Mouse (Mus musculus) megakaryocyte-erythroid progenitor cell, adult 5-6 weeks (primary cell): ENCODE data around the gene Erc2. TPM values are rescaled to one million over a fixed set of nuclear protein-coding genes. Genes with fewer than 3 reads are reported as not detected.

Experiments used
- ATAC-seq: replicated peaks from 2 replicates; pipeline ENCODE4 v1.8.0; 2016; ENCODE audit warnings: mild to moderate bottlenecking, inconsistent platforms; ENCODE audit not compliant: severe bottlenecking, poor library complexity, low FRiP score, low TSS enrichment
- total RNA-seq, 2 experiments: library from RNA; stranded (forward) in 1 of 2; stranded (reverse) in 1 of 2; fragments of 200-1000, 215-1000 nt in 1 of 2; fragments of >200 nt in 1 of 2; fragmentation: Nextera tagmentation in 1 of 2; gene quantifications; 2 replicates each; pipeline ENCODE4 v1.2.3; 2014 to 2017

Gene Erc2
- total RNA-seq, 2 experiments from 2014 or later, result not detected

DNA sequence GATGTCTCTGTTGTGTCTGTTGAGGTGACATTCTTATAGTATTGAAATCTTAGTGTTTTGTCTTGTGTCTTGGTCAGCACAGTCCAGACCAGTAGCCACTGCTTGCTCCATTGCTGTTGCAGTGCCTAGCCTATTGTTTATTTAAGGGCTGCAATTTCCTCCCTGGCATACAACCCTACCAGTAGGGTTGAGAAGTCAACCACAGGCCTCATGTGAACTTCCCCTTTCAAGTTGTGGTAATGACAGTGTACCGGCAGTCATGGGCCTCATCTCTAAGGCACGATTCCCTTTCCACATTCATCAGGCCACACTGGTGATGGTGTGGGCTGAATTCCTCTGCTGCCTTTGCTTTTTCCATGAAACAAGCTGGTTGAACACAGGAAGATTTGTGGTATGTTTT is 267.4 kb downstream of the Erc2 start:
- no peak for ATAC-seq

DNA sequence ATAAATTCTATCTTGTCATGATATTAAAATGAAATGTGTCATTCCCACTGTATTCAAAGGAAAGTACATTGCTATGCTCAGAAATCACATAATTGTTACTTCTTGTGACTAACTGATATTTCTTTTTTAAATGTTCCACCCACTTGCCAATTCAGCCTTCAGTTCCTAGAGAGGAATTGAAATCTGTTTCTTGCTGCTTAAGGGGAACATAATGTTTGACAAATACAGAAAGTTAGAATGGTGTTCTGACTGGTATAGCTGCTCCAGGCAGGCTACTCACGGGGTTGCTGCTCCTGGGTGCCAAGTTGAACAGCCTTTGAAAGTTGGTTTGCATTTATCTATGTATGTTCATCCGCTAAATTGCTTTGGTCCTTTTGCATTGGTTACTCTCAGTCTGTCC is 270.2 kb downstream of the Erc2 start:
- ATAC-seq, result no peak

DNA sequence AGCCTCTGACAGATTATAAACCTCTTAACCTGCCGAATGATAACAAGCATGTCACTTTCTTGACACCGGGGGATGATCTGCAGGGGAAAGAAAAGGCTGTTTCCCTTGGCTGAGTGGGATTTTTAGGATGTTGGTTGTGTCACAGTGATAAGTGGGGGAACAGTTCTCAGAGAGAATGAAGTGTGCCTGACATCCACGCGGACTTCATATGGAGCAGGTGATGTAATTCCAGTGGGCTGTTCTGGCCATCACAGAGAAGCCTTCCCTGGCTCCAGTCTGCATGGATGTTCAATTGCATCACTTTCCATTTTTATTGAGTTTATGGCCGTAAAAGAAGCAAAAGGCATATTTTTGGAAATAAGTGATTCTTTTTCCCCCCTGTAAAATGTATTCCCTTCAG is 279.5 kb downstream of the Erc2 start:
- no peak for ATAC-seq

DNA sequence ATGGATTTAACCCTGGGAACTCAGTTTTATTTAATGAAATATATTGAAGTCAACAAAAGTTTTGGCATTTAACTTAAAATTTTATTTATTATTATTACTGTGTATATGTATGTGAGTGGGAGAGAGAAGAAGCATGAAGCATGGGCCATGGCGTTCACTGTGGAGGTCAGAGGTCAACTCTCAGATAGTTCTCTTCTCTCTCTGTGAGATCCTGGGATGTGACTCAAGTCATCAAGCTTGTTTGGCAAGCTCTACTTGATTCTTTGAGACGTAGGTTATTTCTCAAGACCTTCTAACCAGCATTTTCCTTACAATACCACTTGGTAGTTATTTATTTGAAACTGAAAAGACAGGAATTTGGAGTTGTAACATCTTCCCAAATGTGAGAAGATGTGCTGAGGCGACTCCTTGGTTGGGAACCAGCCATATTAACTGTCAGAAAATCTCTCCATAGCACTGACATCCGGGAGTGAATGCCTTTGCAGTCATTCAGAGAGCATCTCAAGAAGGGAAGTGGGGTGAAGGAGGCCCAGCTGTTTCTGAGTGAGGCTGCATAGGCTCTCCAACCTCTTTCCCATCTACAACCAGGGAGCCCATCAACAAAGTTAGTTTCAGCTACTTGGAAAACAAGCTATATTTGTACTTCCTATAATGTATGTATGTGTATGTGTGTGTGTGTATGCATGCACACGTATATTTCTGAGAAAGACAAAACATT is 299.6 kb downstream of the Erc2 start:
- ATAC-seq, result no peak

DNA sequence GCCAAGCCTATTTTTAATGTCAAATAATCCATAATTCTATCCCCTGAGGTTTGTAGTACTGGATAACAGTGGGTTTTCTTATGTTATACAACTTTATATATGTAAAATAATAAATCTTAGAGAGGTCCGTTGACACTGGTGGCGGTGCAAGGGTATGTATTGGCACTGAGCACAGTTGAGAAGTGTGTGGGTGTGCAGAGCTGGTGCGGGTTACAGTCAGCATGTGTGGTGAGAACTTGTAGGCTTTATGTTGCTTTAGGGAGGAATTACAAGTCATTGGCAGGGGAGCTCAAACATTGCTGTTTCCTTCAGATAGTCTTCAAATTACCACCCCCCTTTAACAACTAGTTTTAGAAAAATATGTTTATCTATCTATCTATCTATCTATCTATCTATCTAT is 305.1 kb downstream of the Erc2 start:
- no peak for ATAC-seq

DNA sequence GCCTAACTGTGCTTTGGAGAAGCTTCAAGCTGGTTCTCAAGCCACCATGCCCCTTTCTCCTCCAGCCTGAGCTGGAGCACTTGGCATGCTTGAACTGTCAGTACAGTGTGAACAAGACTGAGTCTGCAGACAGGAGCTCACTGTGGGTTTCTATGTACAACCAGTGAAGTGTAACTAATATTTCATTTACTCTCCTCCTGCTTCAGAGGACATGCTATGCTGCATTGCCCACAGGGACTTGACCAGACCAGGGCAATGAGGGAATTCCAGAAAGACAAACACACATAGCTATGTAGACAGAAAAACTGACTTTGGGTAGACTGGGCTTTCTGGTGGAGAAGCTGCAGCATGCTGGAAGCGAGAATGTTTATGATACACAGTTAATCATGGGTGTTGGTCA is 311.3 kb downstream of the Erc2 start:
- ATAC-seq, result no peak

DNA sequence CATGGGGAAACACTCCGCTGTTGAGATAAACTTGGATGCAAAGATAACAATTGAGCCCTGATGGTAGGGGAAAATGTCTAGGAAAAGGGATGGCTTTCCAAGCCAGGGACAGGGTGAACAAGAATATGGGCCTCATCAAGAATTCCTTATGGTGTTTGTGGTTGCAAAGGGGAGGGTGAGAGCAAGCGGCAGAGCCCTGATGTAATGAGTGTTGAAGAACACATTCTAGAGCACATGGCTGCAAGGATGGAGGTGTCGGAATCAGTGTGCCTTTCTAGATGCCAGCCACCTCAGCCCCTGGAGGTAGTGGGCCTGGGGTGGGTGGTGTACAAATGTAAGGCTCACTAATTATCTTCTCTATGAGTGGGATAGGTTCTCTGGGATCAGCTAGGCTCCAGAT is 313.5 kb downstream of the Erc2 start:
- no peak for ATAC-seq

DNA sequence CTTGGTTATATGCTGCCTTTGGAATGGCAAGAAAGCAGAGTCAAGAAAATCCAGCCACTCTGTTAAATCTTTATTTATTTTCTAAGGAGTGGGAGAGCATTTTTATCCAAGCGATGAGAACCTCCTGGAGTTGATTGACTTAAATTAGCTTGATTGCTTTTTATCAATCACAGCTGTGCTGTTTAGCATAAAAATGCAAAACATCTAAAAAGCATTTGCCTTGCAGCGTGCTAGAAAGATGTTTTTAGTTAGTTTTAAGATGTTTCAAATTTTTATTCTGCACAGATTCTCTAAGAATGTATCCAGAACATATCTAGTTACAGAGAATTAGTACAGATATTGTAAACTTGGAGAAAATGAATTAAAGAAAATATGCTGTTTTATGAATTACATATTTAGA is 315.7 kb downstream of the Erc2 start:
- no peak for ATAC-seq

DNA sequence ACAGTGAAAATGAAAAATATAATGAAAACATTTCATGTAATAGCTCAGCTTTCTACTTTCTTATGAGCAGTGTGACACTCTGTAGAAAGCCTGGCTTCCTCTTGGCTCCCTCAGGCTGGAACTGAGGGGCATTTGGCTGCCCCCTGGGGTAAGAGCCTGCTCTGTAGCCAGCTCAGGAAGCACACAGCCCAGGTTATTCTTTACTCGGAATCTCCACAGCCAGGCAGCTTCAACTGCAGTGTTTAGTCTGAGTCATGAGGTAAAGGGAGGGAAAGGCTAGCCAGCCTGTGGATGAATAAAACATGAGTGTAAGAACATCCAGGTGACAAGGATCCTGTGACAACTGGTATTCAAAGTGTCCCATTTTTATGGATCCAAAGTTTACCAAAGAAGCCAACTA is 323.0 kb downstream of the Erc2 start:
- no peak for ATAC-seq

DNA sequence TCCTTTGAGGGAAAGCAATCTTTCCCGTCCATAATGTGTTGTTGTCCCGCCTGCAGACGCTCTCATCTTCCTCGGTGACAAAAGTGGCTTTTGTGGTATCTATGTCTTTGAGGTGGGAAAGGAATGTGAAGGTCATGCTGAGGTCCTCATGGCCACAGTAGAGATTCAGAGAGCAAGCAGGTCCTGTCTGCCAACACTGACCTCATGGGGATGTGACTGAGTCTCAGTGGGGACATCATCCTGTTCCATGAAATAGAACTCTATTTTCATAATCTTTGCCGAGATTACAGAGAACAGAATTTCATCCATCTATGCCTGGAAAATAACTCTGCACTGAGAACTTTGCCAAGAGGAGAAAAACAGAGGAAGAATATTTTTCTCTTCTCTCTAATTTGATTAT is 324.0 kb downstream of the Erc2 start:
- ATAC-seq, result no peak

DNA sequence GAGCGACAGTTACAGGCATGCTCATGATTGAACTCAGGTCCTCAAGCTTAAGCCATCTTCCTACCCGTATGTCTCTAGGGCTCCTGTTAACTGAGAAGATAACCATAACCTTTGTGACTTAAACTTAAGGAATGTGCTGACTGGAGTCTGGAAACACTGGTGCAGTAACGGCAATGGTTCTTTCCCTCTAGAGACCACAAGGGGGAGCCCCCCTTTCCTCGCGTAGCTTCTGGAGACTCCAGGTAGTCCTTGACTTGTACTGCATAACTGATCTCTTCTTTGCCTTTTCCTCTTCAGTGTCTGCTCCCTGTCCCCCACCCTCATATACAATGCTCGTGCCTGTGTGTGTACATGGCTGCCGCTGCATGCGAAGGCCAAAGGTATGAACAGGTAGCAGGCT is 326.2 kb downstream of the Erc2 start:
- no peak for ATAC-seq

DNA sequence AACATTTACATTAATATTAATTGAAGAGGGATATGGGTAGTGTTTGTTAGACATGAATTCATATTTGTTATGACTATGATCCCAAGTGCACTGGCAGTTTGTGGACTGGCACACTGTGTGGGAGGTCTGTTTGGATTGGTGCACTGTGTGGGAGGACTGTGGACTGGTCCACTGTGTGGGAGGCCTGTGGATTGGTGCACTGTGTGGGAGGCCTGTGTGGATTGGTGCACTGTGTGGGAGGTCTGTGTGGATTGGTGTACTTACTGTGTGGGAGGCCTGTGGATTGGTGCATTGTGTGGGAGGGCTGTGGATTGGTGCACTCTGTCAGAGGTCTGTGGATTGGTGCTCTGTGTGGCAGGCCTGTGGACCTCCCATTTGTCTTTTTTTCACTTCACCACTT is 331.6 kb downstream of the Erc2 start:
- ATAC-seq, result no peak

DNA sequence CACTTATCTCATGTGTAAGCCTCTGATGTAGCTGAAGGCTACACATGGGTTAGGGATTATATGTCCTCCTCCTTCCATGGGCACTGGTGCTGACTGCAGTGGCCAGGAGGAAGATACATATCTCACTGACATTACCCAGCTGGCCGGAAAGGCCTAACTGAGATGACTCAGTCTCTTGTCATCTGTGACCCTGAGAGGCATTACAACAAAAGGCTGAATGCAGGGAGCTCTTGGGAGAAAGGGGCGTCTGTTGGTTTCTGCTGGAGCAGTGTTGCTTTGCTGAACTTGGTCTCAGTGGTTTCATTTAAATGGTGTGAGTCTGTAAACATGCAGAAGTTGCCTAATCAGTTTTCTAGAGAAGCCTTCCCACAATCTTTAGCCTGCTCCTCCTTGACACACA is 334.6 kb downstream of the Erc2 start:
- no peak for ATAC-seq

DNA sequence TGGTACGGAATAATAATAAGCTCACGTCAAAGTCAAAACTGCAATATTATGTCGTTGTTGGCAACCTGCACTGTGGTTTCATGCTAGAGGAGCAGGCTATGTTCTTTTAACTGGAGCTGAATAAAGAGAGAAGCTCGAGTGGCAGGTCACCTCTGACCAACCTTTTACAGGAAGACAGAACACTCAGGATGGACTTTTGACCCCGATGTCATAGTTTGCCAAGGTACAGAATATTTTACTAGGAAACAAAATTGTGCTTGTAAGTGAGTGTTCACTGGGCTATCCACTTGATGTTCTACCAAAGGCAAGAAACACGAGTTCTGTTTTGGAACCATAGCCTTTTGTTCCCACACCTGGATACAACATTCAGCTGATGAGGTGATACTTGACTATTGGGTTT is 351.5 kb downstream of the Erc2 start:
- ATAC-seq, result no peak

DNA sequence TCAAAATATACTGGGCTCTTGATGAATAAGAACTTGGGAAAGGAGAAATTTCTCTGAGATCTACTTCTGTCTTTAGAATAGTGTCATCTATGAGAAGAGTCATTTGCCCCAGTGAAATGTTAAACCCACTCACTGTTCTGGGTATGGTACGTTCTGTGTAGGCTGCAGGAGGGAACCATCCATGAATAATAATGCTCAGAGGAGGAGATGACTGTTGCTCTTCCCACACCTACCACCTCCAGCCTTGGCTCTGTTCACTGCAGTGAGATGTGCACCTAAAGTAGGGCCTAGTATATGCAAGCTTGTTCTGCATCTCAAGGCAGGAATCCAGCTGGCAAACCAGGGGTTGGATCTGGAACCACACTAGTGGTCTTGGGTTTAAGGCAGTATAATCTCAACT is 353.4 kb downstream of the Erc2 start:
- no peak for ATAC-seq

DNA sequence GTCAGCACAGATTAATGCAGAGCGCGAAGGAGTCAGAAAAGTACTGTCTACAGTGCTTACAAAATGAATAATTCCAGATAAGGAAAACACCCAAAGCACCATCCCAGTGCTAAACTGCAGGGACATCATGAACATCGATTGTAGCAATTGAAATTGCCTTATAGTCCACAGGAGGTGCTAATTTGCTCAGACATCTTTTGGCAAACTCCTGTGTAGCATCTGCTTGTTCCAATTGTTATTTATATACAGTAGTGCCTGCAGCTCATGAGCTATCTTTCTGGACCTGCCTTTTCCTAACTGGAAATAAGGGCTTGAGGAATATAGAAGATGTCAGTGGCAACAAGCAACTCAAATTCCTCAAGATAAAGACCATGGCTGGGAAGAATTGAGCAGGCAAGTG is 362.5 kb downstream of the Erc2 start:
- no peak for ATAC-seq

DNA sequence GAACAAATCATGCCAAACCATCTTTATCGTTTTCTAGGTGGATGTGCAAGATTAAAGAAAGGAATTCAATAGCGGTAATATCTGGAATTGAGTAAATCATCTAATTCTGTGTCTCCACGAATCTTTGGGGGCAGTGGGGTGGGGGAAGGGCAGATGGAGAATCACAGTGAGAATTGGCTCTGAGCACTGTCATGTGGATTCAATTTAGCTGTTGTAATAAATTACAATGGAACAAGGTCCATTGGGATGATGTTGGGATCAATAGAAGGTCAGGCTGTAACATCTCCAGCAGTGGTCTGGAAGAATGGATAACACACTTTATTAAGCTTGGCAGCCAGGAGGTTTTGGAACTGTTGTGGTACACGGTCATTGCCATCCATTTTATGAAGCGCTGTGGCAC is 363.0 kb downstream of the Erc2 start:
- ATAC-seq, result no peak

DNA sequence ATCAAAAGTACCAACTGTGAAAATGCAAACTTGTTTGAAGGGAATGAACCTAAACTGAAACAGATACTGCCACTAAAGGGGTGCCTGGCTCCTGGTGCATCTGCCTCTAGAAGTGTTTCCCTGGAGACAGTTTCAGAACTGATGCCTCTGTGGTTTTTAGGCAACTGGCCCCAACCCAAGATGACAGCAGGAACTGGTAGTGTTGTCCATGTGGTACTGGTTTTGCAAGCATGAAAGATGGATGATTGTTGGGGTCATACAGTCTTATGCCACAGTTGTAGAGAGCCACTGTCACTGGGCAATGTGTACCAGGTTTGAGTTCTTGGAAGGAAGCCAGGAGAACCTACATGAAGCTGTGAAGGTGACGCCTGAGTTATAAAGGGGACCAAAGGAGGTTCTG is 365.2 kb downstream of the Erc2 start:
- no peak for ATAC-seq

DNA sequence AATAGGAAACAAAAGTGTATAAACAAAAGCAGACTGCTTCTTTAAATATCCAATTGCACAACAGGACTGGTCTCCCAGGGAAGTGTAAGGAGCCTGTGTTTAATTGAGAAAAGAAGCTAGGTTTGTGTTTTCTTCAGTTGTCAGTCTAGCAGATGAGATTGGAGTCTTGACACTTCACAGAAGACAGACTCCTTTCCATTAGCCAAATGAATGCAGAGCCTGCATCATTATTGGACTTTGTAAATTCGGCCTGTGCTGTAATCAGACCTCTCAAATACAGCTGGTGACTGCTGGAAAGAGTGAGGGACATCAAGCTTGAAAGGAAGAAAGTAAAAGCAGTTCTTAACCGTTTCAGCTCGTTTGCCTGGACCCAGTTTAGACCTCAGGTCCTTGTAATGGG is 376.3 kb downstream of the Erc2 start:
- no peak for ATAC-seq

DNA sequence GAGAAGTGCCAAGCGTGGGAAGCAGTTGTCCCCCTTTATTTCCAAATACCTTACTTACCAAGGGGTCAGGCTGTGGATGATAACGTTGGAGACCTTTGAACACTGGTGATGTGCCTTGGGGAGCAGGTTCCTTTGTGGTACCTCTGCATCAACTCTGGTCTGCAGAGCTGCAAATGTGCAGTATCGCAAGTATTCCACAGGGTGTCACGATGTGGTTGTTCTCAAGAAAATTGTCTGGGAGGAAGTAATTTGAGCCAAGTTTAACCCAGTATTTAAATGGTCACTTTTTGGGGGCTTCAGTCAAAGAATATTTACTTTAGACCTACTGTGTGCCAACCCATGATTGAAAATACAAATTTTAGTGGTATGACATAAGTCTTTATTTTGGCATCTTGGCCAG is 381.8 kb downstream of the Erc2 start:
- no peak for ATAC-seq

DNA sequence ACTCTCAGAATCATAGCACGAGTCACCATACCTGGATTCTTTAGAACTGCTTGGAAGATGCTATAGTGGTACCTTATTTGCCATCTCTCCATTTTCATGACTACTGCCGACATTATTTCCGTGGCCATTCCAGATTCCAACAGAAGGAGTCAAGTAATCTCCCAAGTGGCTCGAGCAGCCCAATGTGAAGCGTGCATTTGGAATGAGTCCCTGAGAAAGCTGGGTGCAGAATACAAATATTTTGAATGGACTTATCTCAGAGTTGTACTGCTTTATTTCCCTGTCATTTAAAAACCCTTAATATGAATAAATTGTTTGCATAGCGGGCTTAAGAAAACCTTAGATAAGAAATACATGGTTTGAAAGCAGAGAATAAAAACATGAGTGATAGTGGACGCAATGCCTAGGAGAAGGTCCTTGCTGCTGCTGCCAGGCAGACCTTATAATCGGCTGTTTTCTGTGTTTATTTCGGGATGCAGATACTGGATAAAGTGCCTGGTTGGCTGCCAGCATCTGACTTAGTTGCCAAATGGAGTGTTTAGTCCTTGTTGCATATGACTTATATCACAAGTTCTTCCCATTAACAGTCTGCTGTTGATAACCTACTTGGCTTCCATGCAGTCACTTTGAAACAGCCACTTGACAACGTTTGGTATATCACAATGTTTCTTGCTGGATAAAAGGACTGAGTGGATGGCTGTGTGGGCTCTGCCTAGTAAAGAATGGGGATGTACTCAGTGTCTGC is 388.5 kb downstream of the Erc2 start:
- no peak for ATAC-seq
